Mouse (Mus musculus) myocyte (in vitro differentiated cells): Measurements from ENCODE around the gene Olfr550. TPM values are rescaled to one million over a fixed set of nuclear protein-coding genes. Genes with fewer than 3 reads are reported as not detected.

Source experiments
- polyA plus RNA-seq: library from polyadenylated mRNA; unstranded; fragments of >200 nt; fragmentation: generic; extraction: Trizol; gene quantifications from one replicate; pipeline ENCODE4 v1.2.1, GENCODE M21; 2012; ENCODE audit warnings: missing spikeins

Olfr550 gene
- polyA plus RNA-seq, 1 experiment, result not detected

Other genes with a start within 250 kb of the Olfr550 start
- gene Rrm1, start 129.7 kb upstream of the Olfr550 start, polyA plus RNA-seq, result 32.2 TPM
- gene Olfr543, start 89.8 kb upstream of the Olfr550 start, polyA plus RNA-seq, result not detected
- not detected for gene Olfr544, start 83.1 kb upstream of the Olfr550 start, polyA plus RNA-seq
- gene Olfr545, start 71.9 kb upstream of the Olfr550 start, polyA plus RNA-seq, result not detected
- gene Olfr547, start 36.7 kb upstream of the Olfr550 start, polyA plus RNA-seq, result not detected
- not detected for gene Olfr548-ps1, start 30.5 kb upstream of the Olfr550 start, polyA plus RNA-seq
- not detected for gene Olfr549, start 21.6 kb upstream of the Olfr550 start, polyA plus RNA-seq
- gene Trim21, start 6.0 kb upstream of the Olfr550 start, polyA plus RNA-seq, result 0.43 TPM
- not detected for gene Olfr551, start 20.4 kb downstream of the Olfr550 start, polyA plus RNA-seq
- gene Olfr552, start 26.3 kb downstream of the Olfr550 start, polyA plus RNA-seq, result not detected
- gene Olfr553, start 46.8 kb downstream of the Olfr550 start, polyA plus RNA-seq, result not detected
- not detected for gene Olfr554, start 67.0 kb downstream of the Olfr550 start, polyA plus RNA-seq
- not detected for gene Olfr555, start 87.4 kb downstream of the Olfr550 start, polyA plus RNA-seq
- not detected for gene Olfr556, start 93.5 kb downstream of the Olfr550 start, polyA plus RNA-seq
- 3.2 TPM for gene Trim68, start 115.9 kb downstream of the Olfr550 start, polyA plus RNA-seq
- not detected for gene Olfr557, start 124.5 kb downstream of the Olfr550 start, polyA plus RNA-seq
- not detected for gene Olfr558, start 130.8 kb downstream of the Olfr550 start, polyA plus RNA-seq
- gene Olfr33, start 147.6 kb downstream of the Olfr550 start, polyA plus RNA-seq, result not detected
- not detected for gene Olfr559, start 156.0 kb downstream of the Olfr550 start, polyA plus RNA-seq
- gene Olfr560, start 187.9 kb downstream of the Olfr550 start, polyA plus RNA-seq, result not detected
- not detected for gene Olfr78, start 188.0 kb downstream of the Olfr550 start, polyA plus RNA-seq
- gene Olfr561, start 199.8 kb downstream of the Olfr550 start, polyA plus RNA-seq, result not detected
- not detected for gene Olfr564, start 232.0 kb downstream of the Olfr550 start, polyA plus RNA-seq